Mouse (Mus musculus): ENCODE results near the gene Grin2d.

Grin2d gene

DNA sequence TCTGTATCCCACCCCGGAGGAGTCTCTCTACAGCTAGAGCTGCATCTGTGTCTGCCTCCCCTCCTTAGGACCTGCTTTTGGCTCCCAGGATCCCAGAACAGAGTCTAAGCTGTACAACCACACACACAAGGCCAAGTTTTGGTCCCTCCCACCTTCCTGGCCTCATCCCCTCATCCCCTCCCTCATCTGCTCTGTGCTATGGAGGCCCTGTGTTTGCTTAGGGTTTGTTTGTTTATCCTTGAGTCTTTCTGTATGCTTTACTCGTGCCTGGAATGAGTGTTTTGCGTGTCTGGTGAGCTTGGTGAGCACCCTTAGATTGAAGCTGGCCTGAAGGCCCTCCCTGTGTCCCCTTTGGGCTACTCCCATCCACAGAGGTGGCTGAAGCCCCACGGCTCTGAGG, 19.2 kb downstream of the Grin2d start:
- CTCF ChIA-PET = no interaction called here

DNA sequence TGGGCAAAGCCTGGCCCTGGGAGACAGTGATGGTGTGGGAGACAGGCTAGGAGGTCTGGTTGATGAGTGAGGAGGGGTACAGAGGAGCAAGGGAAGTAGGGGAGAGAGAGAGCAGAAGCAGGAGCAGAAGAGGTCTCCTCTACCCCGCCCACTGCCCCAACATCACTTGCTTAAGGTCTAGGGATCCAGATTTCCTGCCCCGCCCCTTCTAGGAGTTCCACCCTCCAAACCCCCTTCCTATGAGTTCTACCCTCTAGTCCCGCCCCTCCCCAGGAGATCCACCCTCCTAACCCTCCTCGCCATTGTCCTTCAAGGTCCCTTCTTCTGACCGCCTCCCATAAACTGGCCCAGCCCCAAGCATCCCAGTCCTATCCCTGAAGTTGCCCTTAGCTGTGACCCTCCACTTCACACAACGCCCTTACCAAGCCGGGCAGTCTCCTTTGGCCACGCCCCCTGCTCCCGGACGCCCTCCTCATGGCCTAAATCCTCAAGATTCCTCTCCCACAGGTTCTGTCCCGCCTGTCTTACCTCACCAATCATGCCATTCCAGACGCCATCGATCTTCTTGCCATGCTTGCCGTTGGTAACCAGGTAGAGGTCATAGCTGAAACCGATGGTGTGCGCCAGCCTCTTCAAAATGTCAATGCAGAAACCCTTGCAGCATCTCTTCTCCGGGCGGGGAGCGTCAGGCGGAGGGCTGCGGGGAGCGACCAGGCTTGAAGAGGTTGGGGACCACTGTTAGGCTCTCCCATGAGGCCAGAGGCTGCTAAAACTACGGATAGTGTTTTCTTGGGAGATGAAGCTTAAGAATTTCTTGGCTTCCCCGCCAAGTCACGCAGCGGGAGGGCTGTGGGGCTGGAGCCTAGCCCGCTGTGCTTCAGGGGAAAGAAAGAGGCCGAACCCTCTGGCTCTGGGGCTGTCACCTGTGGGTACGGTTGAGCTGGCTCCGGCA, 21.0 kb downstream of the Grin2d start:
- CTCF ChIA-PET = no interaction called here

DNA sequence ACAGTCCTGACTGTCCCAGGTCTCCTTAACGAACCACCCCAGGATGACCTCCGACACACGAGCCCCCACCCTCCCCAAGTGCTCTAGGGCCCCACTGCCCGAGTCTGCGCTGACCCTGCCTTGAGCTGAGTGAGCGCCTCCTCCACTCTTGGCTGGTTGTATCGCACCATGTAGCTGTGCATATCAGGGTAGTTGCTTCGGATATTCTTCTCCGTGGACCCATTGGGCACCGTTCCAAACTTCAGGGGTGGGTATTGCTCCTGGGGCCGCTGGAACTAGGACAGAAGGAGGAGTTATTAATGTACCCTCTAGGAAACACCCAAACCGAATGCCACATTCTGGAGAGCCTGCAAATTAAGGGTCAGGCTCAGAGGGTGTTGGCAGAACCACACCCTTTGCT, 25.1 kb downstream of the Grin2d start:
- CTCF ChIA-PET = interaction anchor here (0.5 kb wide), 1 partner anchor 10 kb away, joined by 6 read pairs; no protein-coding TSS in a partner anchor

DNA sequence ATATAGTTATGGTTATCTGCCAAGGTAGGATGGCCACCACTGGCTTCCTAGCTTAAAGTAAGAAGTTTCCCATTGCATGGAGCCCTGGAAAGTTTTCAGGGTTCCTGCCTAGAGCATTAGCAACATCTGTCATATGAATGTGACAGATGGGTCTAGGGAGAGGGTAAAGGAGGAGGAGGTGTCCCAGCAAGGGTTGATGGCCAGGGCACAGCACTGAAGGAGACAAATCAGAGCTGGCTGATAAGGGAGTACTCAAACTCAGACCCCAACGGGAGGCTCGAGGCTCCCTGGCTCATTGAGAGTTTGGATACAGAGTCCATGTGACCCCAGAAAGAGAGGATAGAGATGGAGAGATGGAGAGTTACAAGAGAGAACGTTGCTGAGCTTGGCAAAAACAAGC, 27.5 kb downstream of the Grin2d start:
- CTCF ChIA-PET = no interaction called here

DNA sequence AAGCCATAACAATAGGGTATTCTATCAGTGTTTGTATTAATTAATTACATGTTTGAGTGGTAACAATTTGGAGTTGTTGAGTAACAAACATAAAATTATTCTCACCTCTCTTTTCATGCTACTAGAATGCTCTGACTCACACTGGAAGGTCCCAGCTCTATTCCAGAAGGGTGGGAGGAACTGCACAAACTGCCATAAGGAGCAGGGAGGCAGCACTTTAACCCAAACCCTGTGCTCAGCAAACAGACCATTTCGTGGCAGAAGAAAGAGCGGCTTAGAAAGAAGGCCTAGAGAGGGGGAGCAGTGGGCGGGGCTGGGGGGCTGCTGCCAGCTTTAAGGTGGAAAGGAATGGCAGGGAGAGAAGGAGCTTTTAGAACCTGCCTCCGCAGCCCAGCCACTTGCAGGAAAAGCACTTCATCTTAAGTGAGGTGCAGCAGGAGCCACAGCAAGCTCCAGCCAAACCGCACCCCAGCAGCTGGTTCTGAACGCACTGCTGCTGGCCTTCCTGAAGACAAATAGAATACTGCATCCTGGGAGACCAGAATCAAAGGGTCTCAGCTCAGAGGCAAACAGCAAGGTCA, 29.6 kb downstream of the Grin2d start:
- CTCF ChIA-PET = no interaction called here

DNA sequence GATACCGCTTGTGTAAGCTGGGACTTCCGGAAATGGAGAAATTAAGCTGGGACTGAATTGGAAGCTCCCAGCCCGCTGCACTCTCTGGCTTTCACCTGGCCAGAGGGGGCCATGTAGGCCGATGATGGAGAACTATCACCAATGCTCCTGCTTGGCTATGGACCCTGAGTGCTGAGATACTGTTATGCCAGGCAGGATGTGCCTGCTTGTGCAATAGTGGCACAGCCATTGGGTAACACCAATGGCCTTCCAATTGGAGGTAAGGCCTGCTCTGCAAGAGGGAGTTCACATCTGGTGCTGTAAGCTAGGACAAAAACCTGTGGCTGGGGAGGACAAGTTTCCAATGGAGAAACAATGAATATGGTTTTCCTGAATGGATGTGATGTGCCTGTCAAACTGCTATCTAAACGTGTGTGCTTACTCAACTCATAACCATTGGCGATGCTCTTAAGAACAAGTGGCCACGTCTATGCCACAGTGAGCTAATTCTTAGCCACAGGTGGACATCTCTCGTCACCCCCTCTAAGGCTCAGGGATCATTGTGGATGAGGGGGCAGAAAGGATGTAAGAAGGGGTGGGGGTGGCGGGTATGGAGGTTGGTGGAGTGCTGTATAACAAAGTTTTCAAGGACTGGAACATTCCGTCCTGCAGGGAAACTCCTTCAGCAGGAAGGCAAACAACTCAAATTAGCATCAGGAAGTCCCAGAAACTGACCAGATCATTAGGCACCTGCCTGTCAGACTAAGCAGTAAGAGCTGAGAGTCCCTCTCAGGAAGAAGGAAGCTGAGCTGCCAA, 35.0 kb downstream of the Grin2d start:
- CTCF ChIA-PET = interaction anchor here (0.6 kb wide), 1 partner anchor 10 kb away, joined by 6 read pairs; no protein-coding TSS in a partner anchor

DNA sequence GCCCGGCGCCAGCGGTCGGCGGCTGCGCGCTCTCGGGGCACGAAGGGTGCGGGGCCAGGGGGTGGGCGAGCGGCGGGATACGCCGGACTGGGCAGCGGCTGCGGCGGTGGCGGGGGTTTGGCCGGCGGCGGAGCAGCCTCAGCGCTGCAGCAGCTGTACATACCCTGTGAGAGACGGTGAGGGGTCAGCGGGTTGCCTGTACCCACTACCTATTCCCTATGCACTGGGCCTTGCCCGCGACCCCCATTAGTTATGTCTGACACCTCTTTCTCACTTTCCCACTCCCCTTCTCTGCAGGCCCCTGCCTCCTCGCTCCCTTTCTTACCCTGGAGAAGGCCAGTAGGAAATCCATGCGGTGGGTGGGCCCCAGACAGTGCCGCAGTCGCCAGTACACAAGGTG, 44.3 kb downstream of the Grin2d start:
- CTCF ChIA-PET = no interaction called here

DNA sequence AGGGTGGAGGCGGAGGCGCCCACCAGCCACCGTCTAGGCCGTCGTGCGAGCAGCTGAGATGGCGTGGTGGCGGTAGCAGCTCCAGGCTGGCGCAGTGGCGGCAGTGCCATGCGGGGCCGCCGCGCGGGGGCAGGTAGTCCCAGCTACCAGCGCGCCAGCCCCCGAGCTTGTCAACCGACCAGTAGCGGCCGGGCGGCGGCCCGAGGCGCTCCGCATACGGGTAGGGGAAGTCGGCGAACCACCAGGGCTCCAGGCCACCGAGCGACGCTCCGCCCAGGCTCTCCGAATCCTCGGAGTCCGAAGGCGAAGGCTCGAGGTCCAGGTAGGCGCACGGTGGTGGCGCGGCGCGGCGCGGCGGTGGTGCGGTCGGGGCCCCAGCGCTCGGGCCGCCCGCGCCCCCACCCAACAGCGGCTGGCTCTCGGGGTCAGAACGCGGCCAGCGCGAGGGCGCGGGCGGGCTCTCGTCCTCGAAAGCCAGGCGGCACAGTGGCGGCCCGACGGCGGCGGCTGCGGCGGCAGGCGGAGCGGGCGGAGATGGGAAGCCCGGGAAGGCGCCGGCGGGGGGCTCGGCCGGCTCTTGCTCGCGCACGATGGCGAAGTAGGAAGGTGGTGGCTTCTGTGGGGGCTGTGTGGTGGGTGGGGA, 44.9 kb downstream of the Grin2d start:
- CTCF ChIA-PET = no interaction called here

DNA sequence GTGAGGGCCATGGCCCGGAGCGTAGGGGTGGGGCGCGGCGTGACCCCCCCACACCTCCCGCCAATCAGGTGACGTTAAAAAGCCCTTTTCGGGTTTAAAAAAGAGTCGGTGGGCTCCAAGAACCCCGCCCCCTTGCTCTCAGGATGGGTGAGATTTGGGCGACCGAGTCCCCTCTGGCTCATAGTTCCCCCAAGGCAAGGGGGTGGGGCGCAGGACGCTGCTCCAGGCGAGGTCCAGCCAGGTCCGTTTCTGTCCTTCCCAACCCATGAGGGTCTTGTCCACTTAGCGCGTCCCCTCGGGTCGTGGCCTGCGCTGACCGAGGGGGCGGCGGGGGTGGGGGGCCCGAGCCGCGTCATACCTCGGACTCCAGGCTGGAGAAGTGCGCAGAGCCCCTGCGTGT, 45.8 kb downstream of the Grin2d start:
- CTCF ChIA-PET = no interaction called here

DNA sequence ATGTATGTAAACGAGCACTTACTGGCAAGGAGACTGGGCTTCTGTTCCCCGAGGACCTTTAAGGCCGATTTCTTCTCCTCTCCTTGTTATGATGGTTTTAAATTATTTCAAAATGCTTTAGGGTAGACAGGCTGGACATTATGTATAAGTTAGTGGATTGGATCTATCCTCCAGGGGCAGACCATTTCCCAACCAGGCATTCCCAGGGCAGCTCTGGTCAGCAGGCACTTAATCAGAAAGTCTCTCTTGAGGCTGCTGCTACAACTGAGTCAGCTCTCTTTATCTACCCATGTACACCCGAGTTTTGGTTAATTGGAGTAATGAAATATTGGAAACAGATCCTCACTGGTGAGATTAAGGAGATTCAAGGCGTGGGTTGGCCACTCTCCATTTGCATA, 47.1 kb downstream of the Grin2d start:
- CTCF ChIA-PET = no interaction called here

DNA sequence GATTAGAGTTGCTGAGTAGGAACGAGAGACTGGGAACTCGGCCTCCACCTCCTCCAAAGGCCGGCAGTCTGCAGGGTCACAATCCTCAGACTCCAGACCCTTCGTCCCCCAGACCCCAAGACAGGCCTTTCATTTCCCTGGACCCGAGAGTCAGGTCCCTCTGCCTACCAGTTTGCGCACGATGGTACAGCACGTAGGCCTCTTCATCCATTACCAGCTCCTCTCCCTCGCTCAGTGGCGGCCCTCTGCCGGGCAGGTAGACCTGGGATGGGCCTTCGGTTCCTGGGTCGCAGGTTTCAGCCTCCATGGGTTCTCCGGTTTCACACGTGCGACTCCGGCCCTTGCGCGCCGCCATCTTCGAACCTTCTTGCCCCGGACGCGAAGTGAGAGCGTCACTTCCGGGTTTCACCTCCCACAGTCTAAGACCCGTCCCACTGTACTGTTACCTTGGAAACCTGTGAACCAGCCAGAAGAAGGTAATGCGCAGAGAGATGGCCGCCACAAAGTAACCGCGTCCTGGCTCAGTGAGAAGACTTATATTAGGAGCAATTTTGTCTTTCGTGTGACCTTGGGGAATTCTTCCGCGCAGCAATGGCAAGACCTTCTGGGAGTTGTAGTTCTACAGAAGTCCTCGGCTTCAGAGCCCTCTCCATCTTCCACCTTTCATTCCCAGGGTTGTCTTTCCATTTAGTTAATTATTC, 47.6 kb downstream of the Grin2d start, which contains the start of gene Grwd1:
Gene Grwd1 (minus strand): TSS at position 518 of the 701 bp plus-strand sequence.
- CTCF ChIA-PET = no interaction called here

DNA sequence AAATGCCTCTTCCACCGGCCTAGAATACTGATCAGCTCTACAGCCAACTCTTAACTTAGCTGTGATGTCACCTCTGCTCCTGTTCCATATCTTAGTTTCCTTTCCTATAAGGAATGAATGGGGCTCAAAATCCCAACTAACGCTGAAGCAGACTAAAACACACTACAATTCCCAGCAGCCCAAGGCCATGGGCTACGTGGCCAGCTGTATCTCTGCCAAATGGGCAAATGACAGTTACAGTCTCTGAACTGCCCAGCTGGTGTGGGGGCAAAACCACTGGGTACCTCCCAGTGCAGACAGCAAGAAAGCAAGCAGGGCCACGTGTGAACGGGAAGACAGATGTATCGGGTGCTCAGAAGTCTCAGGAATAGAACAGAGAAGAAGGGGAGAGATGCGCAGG, 51.5 kb downstream of the Grin2d start:
- CTCF ChIA-PET = no interaction called here

DNA sequence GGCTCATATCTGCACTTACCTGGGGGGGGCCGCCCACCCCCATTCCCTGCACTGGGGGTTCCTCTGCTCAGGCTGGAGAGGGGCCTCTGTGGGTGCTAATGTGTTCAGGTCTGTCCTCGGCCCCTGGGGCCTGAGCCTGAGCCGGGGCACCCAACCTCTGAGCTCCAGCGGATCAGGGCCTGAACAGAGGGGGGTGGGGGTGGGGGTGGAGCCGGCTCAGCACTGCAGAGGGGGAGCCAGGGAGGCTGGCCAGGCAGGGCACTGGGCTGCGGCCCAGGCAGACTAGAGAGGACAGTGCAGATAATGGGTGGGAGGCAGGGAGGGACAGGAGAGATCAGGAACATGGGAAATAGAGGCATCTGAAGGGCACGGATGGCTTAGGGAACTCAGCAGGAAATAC, 53.6 kb downstream of the Grin2d start, which contains the start of gene Kcnj14:
Gene Kcnj14 (minus strand): TSS at position 185 of the 400 bp plus-strand sequence.
- CTCF ChIA-PET = no interaction called here

DNA sequence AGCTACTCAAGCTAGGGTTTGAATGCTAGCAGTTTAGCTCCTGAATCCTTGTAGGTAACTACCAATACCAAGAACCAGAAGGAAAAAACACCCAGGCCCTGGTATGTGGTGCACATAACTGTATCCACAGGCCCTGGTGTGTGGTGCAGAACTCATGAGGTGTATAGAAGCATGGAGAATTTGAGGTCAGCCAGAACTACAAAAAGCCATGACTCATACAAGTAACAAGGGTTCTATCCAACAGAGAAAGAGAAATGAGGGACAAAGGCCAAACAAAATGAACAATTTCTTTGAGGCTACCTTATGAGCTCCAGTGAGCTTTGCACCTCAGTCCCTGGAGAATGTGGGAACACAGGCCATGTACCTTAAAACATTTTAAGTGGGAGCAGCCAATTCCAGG, 57.3 kb downstream of the Grin2d start:
- CTCF ChIA-PET = no interaction called here

DNA sequence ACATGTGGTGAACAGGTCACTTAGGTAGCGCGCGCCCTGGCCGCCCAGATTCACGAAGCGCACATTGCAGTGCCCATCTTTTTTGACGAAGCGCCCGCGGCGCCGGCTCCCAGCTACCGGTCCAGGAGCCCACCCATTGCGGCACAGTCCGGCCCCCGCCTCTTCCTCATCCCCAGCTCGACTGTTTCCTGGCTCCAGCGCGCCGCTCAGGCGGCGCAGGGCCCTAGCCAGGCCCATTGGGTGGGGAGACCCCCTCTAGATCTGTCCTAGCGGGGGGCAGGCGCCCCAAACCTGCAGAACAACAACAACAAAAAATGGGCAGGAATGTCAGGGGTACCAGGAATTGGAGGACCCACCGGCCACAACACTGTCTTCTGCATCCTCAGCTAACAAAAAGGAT, 58.3 kb downstream of the Grin2d start:
- CTCF ChIA-PET = no interaction called here

DNA sequence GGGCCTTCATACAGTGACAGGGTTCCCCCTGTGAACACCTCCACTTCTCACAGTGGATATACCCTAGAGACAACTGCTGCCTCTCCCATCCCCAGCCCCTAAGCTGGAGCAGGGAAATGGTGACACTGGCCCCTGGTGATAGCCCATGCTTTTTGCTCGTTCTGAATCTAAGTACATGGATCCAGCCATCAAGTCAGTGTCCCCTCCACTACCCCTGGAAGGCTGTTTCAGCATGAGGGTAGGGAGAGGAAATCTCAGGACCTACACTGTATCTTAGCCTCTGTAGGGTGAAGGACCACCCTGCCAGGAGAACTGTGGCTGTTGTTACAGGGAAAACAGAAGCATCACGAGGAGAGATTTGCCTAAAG, 62.2 kb downstream of the Grin2d start:
- CTCF ChIA-PET = interaction anchor here (0.5 kb wide), 1 partner anchor 37 kb away, joined by 3 read pairs; no protein-coding TSS in a partner anchor

DNA sequence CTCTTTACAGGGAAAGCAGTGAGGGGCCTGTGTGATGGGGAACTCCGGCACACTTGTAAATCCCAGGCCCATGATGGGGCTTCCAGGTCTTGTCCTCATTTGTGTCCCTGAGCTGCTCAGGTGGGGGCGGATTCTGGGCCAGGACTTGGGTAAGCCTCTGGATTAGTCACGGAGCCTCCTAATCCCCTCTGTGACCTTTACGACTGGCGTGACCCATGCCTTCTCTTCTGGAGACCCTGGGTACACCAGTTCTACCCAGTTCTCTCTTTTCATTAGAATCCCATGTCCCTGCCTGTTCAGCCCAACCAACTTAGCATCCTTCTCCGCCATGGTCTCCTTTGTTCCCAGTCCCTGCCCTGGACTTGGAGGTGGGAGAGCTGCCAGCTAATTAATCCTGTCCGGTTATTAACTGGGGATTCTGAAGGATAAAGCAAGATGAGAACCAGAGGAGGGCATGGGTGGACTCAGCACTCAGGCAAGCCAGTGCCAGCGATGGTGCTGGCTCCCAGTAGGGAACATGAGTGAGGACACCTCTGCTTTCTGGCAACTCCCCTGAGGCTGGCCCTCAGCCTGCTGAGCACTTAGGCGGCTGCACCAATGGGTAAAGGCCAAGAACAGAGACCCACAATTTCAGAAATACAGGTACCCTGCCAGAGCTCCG, 62.7 kb downstream of the Grin2d start:
- CTCF ChIA-PET = no interaction called here

DNA sequence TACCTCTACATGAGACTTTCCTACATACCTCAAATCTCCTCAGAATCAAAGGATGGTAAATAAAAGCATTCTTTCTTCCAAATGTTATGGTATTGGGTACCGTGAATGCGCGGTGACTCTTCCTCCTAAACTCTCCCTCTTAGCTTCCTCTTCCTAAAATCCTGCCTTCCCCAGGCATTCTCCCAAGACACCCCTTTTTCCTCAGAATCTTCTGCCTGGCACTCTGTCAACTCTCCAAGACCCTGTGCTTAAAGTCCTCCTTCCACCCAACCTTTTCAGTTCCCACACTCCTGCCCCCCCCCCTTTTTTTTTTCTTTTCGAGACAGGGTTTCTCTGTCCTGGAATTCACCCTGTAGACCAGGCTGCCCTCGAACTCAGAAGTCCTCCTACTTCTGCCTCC, 63.3 kb downstream of the Grin2d start:
- CTCF ChIA-PET = interaction anchor here (0.6 kb wide), 1 partner anchor 48 kb away, joined by 3 read pairs; no protein-coding TSS in a partner anchor

DNA sequence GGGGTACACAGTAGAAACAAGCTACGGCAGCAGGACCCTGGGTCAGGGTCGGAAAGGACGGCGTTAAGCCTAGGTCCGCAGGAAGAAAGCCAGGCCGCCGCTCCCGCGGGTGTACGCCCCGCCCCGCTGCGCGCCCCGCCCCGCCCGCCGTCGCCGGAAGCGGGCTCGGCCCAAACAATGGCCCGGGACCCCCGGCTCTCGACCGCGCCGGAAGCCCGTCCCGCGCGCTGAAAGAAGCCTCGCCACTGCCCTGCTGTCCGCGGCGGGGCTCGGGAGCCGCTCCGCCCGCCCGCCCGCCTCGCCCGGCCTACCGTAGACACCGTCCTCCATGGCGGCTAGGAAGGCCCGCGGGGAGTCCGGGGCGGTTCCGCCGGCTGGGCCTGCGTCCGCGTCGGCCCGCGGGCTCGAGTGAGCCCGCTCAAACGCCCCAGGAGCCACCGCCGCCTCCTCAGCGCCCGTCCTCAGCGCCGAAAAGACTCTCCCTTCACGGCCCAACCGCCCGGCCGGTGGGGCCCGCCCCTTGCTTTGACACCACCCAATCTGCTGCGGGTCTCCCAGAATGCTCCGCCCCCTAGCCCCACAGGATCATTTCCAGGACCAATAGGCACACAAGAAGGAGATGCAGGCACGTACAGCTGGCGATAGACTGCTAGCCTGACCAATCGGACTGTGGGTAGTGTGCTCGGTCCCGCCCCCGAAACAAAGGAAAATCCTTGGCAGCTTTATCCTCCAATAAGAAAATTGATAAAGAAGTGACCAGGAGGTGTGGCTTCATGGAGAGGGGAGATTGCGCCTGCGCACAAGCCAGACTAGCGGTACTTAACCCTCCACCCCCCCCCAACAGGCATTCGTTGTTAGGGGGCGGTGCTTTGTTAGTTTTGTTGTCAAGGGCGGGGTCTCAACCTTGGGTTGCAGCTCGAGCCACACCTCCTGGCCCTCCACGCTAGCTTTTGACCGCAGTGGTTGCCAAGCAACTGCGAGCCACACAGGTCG, 64.1 kb downstream of the Grin2d start, which contains the start of gene Cyth2:
Gene Cyth2 (minus strand): TSS at position 795 of the 993 bp plus-strand sequence.
- CTCF ChIA-PET = interaction anchor here (0.6 kb wide), 1 partner anchor 48 kb away, joined by 3 read pairs; no protein-coding TSS in a partner anchor

All from spleen, embryonic (tissue).